Mouse (Mus musculus): Measurements from ENCODE around the gene Qsox1. TPM values are rescaled to one million over a fixed set of nuclear protein-coding genes. Genes with fewer than 3 reads are reported as not detected.

Qsox1 gene
- polyA plus RNA-seq, 1 experiment: 31.4 TPM

- Histone ChIP-seq H3K36me3 (replicated peaks; ENCODE audit: low read length) (no peaks in the 10 kb centered on the region), H3K4me1 (peaks cover 43% of the 10 kb centered on the region), H3K9me3 (no peaks in the 10 kb centered on the region), H3K4me3 (replicated peaks) (peak overlapping the region; percentile 85), H3K27me3 (replicated peaks) (peaks cover 98% of the 10 kb centered on the region)
- TF ChIP-seq FLI1 (IDR thresholded peaks at IDR 0.05; ENCODE audit: low read length) (no peak), GATA1 (IDR thresholded peaks at IDR 0.05; ENCODE audit: borderline replicate concordance, low read length) (no peak)
These were observed 75.5 kb downstream of the Qsox1 start for GRCm38 (mm10) chr1:155737017-155737808.

GRCm38 (mm10) chr1:155736096-155736825 is 76.4 kb downstream of the Qsox1 start:
- Histone ChIP-seq H3K4me1 (peaks cover 33% of the 10 kb centered on the region), H3K9me3 (no peaks in the 10 kb centered on the region), H3K27me3 (replicated peaks) (peaks cover 97% of the 10 kb centered on the region), H3K36me3 (replicated peaks; ENCODE audit: low read length) (no peaks in the 10 kb centered on the region), H3K4me3 (replicated peaks) (peak overlapping the region; percentile 18)
- TF ChIP-seq FLI1 (IDR thresholded peaks at IDR 0.05; ENCODE audit: low read length): no peak
- no peak for TF ChIP-seq GATA1 (IDR thresholded peaks at IDR 0.05; ENCODE audit: borderline replicate concordance, low read length)

- Histone ChIP-seq H3K4me1 (peaks cover 2% of the 10 kb centered on the region; the same call in 1 of the 2 replicates), H3K4me3 (replicated peaks) (no peak overlapping the region), H3K9me3 (peaks cover 6% of the 10 kb centered on the region), H3K27me3 (replicated peaks) (peaks cover 89% of the 10 kb centered on the region), H3K36me3 (replicated peaks; ENCODE audit: low read length) (no peaks in the 10 kb centered on the region)
- no peak for TF ChIP-seq GATA1 (IDR thresholded peaks at IDR 0.05; ENCODE audit: borderline replicate concordance, low read length)
- no peak for TF ChIP-seq FLI1 (IDR thresholded peaks at IDR 0.05; ENCODE audit: low read length)
These were observed 81.5 kb downstream of the Qsox1 start for GRCm38 (mm10) chr1:155731156-155731555.

- Histone ChIP-seq H3K27me3 (replicated peaks) (peaks cover 88% of the 10 kb centered on the region), H3K4me3 (replicated peaks) (no peak overlapping the region), H3K9me3 (peaks cover 22% of the 10 kb centered on the region), H3K4me1 (no peaks in the 10 kb centered on the region), H3K36me3 (replicated peaks; ENCODE audit: low read length) (no peaks in the 10 kb centered on the region)
- TF ChIP-seq FLI1 (IDR thresholded peaks at IDR 0.05; ENCODE audit: low read length) (no peak), GATA1 (IDR thresholded peaks at IDR 0.05; ENCODE audit: borderline replicate concordance, low read length) (no peak)
These were observed 83.4 kb downstream of the Qsox1 start for GRCm38 (mm10) chr1:155729113-155729795.

GRCm38 (mm10) chr1:155727830-155728229 is 84.9 kb downstream of the Qsox1 start:
- Histone ChIP-seq H3K9me3 (peaks cover 22% of the 10 kb centered on the region), H3K4me3 (replicated peaks) (no peak overlapping the region), H3K36me3 (replicated peaks; ENCODE audit: low read length) (no peaks in the 10 kb centered on the region), H3K27me3 (replicated peaks) (peaks cover 88% of the 10 kb centered on the region), H3K4me1 (no peaks in the 10 kb centered on the region)
- no peak for TF ChIP-seq FLI1 (IDR thresholded peaks at IDR 0.05; ENCODE audit: low read length)
- no peak for TF ChIP-seq GATA1 (IDR thresholded peaks at IDR 0.05; ENCODE audit: borderline replicate concordance, low read length)

Other genes starting within 250 kb of the Qsox1 start
- gene Lhx4, start 61.2 kb downstream of the Qsox1 start, polyA plus RNA-seq (2012; ENCODE audit: insufficient read depth, low replicate concordance): not detected in 2 replicates
- gene Cep350, start 160.4 kb upstream of the Qsox1 start, polyA plus RNA-seq (2012; ENCODE audit: insufficient read depth, low replicate concordance): 0.75 and 1.9 TPM in 2 replicates
- 5.2 and 12.2 TPM in 2 replicates for gene Tor1aip2, start 222.5 kb upstream of the Qsox1 start, polyA plus RNA-seq (2012; ENCODE audit: insufficient read depth, low replicate concordance)
- gene Tor1aip1, start 223.6 kb upstream of the Qsox1 start, polyA plus RNA-seq (2012; ENCODE audit: insufficient read depth, low replicate concordance): 18.6 and 28.8 TPM in 2 replicates